Mouse (Mus musculus): Measurements from ENCODE around the gene Gm44596. TPM values are rescaled to one million over a fixed set of nuclear protein-coding genes. Genes with fewer than 3 reads are reported as not detected.

Gm44596 gene
- polyA plus RNA-seq, 1 experiment from 2014 or later: not detected

DNA sequence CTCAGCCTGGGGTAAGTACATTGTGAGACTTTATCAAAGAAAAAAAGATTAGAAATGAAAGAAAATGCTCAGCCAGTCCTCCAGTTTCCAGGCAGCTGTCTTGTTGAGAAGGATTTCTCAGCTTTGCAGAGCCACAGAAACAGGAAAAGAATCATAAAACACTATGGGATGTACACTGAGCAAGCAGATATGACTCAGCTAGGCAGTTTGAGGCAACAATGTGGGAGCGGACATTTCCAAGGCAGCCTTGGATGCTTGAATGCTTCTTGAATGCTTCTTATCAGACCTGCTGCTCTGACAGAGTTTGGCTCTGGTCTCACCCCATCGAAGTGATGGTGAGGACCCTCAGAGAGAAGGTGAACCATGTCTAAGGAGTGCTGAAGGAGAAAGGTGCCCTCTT lies 45.7 kb downstream of the Gm44596 start:
- no peak overlapping the region for H3K4me3 ChIP-seq (ENCODE audit: low read depth, low read length)
- H3K36me3 ChIP-seq (ENCODE audit: control insufficient read depth, insufficient read depth, low read length): peaks cover 2% of the 10 kb centered on the region; the same call in 1 of the 2 replicates
- 89% methylated on average over 2 of the region's 2 CpGs for WGBS
- peaks cover 5% of the 10 kb centered on the region; the same call in 1 of the 2 replicates for H3K4me1 ChIP-seq (ENCODE audit: control insufficient read depth, insufficient read depth, low read length)
- ATAC-seq (ENCODE audit: low FRiP score): no peak
- H3K4me2 ChIP-seq: no peak overlapping the region
- H3K9ac ChIP-seq (ENCODE audit: low read length): no peak overlapping the region
- no peaks in the 10 kb centered on the region for H3K27me3 ChIP-seq (ENCODE audit: control insufficient read depth, insufficient read depth, low read length)
- no peak overlapping the region for H3K27ac ChIP-seq (ENCODE audit: low read depth, low read length)
- no peaks in the 10 kb centered on the region for H3K9me3 ChIP-seq (ENCODE audit: control insufficient read depth, low read length)
- no peak for DNase-seq (ENCODE audit: low spot score, missing footprints)

DNA sequence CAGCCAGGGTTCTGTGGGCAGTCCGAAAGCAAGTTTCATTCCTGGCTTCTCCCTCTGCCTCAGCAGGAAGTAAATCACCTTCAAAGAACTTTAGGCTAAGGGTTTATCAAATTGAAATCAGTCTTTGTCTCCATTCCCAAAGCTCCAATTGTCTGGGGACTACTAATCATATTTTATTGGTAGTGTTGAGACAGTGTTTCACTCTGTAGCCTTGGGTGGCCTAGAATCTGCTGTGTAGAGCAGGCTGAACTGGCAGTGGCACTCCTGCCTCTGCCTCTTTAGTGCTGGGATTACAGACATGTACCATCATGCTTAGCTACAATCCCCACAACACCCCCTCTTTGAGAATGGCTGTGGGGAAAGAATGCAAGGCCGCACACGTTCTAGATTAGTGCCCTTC lies 46.2 kb downstream of the Gm44596 start:
- Histone ChIP-seq H3K9ac (ENCODE audit: low read length) (no peak overlapping the region), H3K4me2 (no peak overlapping the region), H3K4me1 (ENCODE audit: control insufficient read depth, insufficient read depth, low read length) (peaks cover 5% of the 10 kb centered on the region; the same call in 1 of the 2 replicates), H3K36me3 (ENCODE audit: control insufficient read depth, insufficient read depth, low read length) (peaks cover 2% of the 10 kb centered on the region; the same call in 1 of the 2 replicates), H3K27me3 (ENCODE audit: control insufficient read depth, insufficient read depth, low read length) (no peaks in the 10 kb centered on the region), H3K9me3 (ENCODE audit: control insufficient read depth, low read length) (no peaks in the 10 kb centered on the region), H3K27ac (ENCODE audit: low read depth, low read length) (no peak overlapping the region), H3K4me3 (ENCODE audit: low read depth, low read length) (no peak overlapping the region)
- peak; percentile 76 for DNase-seq (ENCODE audit: low spot score, missing footprints)
- ATAC-seq (ENCODE audit: low FRiP score): no peak
- whole genome bisulfite sequencing: 95% methylated on average over 3 of the region's 3 CpGs

DNA sequence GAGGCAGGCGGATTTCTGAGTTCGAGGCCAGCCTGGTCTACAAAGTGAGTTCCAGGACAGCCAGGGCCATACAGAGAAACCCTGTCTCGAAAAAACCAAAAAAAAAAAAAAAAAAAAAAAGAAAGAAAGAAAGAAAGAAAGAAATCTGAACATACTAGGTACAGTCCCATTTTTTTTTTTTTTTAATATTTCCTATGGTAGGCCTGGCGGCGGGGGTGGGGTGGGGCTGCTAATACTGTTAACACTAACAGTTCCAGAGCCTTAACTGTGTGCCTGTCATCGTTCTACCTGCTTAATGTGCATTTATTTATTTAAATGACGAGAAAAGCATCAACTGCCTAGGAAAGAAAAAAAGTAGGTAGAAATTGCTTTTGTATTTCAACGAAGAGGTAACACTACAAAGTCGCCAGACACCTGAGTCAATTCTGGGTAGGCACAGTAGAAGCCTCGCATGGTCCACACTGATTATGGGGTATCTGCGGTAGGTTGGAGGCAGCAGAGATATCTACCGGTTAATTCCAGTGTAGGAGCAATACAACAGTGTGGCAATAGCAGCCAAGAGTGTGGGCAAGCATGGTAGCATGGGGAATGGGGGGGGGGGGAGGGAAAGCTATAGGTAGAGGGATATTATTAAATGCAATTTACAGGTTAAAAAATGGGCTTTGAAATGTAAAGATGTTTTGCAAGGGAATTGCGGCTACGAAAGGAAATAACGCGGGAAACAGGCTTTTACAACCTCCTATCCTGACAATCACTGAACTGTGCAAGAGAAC lies 48.4 kb downstream of the Gm44596 start:
- Histone ChIP-seq H3K27ac (ENCODE audit: low read depth, low read length) (peak overlapping the region; percentile 94; the same call in 1 of the 2 replicates), H3K4me2 (peak overlapping the region; percentile 60), H3K27me3 (ENCODE audit: control insufficient read depth, insufficient read depth, low read length) (no peaks in the 10 kb centered on the region), H3K36me3 (ENCODE audit: control insufficient read depth, insufficient read depth, low read length) (peaks cover 5% of the 10 kb centered on the region; the same call in 1 of the 2 replicates), H3K9me3 (ENCODE audit: control insufficient read depth, low read length) (no peaks in the 10 kb centered on the region), H3K4me3 (ENCODE audit: low read depth, low read length) (peak overlapping the region; percentile 63), H3K4me1 (ENCODE audit: control insufficient read depth, insufficient read depth, low read length) (peaks cover 5% of the 10 kb centered on the region; the same call in 1 of the 2 replicates), H3K9ac (ENCODE audit: low read length) (peak overlapping the region; percentile 82)
- DNase-seq (ENCODE audit: low spot score, missing footprints) (peak; percentile 89), ATAC-seq (ENCODE audit: low FRiP score) (0 out of 2 replicates have a peak, but pooled peaks have one; percentile 28)
- 48% methylated on average over 15 of the region's 16 CpGs for WGBS

DNA sequence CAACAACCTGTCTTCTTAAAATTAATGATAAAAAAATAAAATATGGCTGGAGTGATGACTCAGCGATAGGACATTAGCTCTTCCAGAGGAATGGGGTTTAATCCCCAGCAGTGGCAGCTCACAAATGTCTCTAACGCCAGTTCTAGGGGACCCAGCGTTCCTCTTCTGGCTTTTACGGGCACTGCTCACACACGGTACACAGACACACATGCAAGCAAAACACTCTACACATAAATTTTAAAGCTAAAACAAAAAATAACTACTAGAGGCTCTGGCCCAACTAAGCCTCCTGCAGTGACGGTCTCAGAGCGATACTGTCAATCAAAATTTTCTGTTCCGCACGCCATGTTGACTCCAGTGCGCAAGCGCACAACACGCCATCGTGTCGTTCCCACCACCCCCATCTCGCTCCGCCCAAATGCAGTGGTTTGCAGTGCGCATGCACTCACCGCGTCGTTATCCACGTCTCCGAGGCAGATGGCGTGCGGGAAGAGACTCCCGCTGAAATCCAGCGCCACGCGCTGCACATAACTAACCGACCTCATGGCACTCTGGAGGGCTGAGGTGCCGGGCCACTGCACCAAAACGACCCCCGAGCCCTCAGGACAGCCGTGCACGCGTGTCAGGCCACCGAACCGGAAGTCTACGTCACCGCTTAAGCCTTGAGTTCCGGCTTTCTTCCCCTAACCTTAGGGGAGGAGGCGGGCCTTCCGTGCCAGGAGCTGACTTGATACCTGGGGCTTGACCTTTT lies 49.1 kb downstream of the Gm44596 start, which contains the start of gene Itfg2:
Gene Itfg2, minus strand, starts transcription at position 663 of the 751 bp plus-strand sequence.
- Histone ChIP-seq H3K27ac (ENCODE audit: low read depth, low read length) (peak within 1 kb of the TSS; percentile 94), H3K4me2 (peak within 1 kb of the TSS; percentile 60), H3K36me3 (ENCODE audit: control insufficient read depth, insufficient read depth, low read length) (peaks cover 9% of the 10 kb centered on the region; the same call in 1 of the 2 replicates), H3K4me1 (ENCODE audit: control insufficient read depth, insufficient read depth, low read length) (peaks cover 5% of the 10 kb centered on the region; the same call in 1 of the 2 replicates), H3K9ac (ENCODE audit: low read length) (peak within 1 kb of the TSS; percentile 82), H3K9me3 (ENCODE audit: control insufficient read depth, low read length) (no peaks in the 10 kb centered on the region), H3K27me3 (ENCODE audit: control insufficient read depth, insufficient read depth, low read length) (no peaks in the 10 kb centered on the region), H3K4me3 (ENCODE audit: low read depth, low read length) (peak within 1 kb of the TSS; percentile 63)
- under 1% methylated on average over 42 of the region's 42 CpGs for WGBS
- peak; percentile 99 for DNase-seq (ENCODE audit: low spot score, missing footprints)
- ATAC-seq (ENCODE audit: low FRiP score): peak; percentile 95

DNA sequence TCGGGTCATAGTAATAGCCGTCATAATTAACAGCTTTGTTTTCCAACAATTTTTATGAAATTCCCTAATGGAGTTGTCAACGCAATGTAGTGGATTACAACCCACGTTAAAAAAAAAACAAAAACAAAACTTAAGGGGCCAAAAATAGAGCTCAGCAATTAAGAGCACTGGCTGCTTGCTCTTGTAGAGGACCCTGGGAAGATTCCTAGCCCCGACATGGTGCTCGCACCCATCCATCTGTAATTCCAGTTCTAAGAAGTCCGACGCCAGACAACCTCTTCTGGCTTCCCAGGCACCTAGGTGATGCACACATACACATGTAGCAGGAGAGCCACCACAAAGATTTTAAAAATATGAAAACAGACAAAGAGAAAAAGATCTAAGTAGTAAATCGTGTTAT lies 49.7 kb downstream of the Gm44596 start:
- ATAC-seq (ENCODE audit: low FRiP score) (no peak), DNase-seq (ENCODE audit: low spot score, missing footprints) (no peak)
- peak overlapping the region; percentile 63 for H3K4me3 ChIP-seq (ENCODE audit: low read depth, low read length)

DNA sequence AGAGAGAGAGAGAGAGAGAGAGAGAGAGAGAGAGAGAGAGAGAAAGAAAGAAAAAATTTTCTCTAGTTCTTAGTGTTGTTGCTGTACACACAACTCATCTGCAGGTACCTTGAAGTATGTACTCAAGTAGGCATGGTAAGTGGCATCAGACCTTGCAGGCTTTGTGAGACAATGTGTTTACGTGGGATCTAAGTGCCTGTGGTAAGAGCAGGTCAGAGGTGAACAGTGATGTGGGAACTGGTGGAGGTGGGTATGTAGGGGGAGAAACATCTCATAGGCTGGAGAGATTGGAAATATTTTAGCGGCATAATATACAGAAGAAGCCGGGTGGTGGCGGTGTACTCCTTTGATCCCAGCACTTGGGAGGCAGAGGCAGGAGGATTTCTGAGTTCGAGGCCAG lies 52.3 kb downstream of the Gm44596 start:
- 96% methylated on average over 5 of the region's 5 CpGs for WGBS

More for the DNA sequence above, 49.7 kb downstream of the Gm44596 start:
- no peaks in the 10 kb centered on the region for H3K27me3 ChIP-seq (ENCODE audit: control insufficient read depth, insufficient read depth, low read length)
- no peak overlapping the region for H3K27ac ChIP-seq (ENCODE audit: low read depth, low read length)
- peak overlapping the region; percentile 82 for H3K9ac ChIP-seq (ENCODE audit: low read length)
- peaks cover 5% of the 10 kb centered on the region; the same call in 1 of the 2 replicates for H3K4me1 ChIP-seq (ENCODE audit: control insufficient read depth, insufficient read depth, low read length)
- WGBS: 22% methylated on average over 9 of the region's 9 CpGs
- no peaks in the 10 kb centered on the region for H3K9me3 ChIP-seq (ENCODE audit: control insufficient read depth, low read length)
- H3K36me3 ChIP-seq (ENCODE audit: control insufficient read depth, insufficient read depth, low read length): peaks cover 12% of the 10 kb centered on the region
- H3K4me2 ChIP-seq: peak overlapping the region; percentile 60

DNA sequence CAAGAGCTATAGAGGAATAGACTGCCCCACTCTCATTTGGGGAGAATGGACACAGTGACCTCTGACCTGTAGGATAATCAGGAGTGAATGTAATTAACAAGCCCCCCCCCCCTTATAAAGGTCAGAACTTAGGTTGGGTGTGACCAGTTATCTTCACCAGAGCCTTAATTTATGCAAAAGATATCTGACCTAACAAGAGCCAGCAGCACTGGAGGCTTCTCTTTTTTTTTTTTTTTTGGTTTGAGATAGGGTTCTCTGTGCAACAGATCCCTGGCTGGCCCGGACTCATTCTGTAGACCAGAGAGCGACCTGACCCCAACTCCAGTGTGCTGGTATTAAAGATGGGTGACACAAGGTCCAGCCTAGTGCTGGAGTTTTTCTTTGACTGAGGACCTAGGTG lies 54.0 kb downstream of the Gm44596 start:
- Histone ChIP-seq H3K4me1 (ENCODE audit: control insufficient read depth, insufficient read depth, low read length) (peaks cover 2% of the 10 kb centered on the region; the same call in 1 of the 2 replicates), H3K27me3 (ENCODE audit: control insufficient read depth, insufficient read depth, low read length) (no peaks in the 10 kb centered on the region), H3K9me3 (ENCODE audit: control insufficient read depth, low read length) (no peaks in the 10 kb centered on the region), H3K36me3 (ENCODE audit: control insufficient read depth, insufficient read depth, low read length) (peaks cover 44% of the 10 kb centered on the region), H3K4me2 (no peak overlapping the region), H3K27ac (ENCODE audit: low read depth, low read length) (no peak overlapping the region), H3K4me3 (ENCODE audit: low read depth, low read length) (no peak overlapping the region), H3K9ac (ENCODE audit: low read length) (no peak overlapping the region)
- DNase-seq (ENCODE audit: low spot score, missing footprints): no peak
- no peak for ATAC-seq (ENCODE audit: low FRiP score)
- WGBS: 97% methylated on average over 2 of the region's 2 CpGs

More for the DNA sequence above, 52.3 kb downstream of the Gm44596 start:
- peaks cover 30% of the 10 kb centered on the region for H3K36me3 ChIP-seq (ENCODE audit: control insufficient read depth, insufficient read depth, low read length)
- no peak overlapping the region for H3K9ac ChIP-seq (ENCODE audit: low read length)
- no peaks in the 10 kb centered on the region for H3K9me3 ChIP-seq (ENCODE audit: control insufficient read depth, low read length)
- H3K27me3 ChIP-seq (ENCODE audit: control insufficient read depth, insufficient read depth, low read length): no peaks in the 10 kb centered on the region
- peaks cover 5% of the 10 kb centered on the region; the same call in 1 of the 2 replicates for H3K4me1 ChIP-seq (ENCODE audit: control insufficient read depth, insufficient read depth, low read length)
- DNase-seq (ENCODE audit: low spot score, missing footprints) (peak; percentile 61), ATAC-seq (ENCODE audit: low FRiP score) (no peak)
- no peak overlapping the region for H3K4me2 ChIP-seq
- no peak overlapping the region for H3K4me3 ChIP-seq (ENCODE audit: low read depth, low read length)
- no peak overlapping the region for H3K27ac ChIP-seq (ENCODE audit: low read depth, low read length)

DNA sequence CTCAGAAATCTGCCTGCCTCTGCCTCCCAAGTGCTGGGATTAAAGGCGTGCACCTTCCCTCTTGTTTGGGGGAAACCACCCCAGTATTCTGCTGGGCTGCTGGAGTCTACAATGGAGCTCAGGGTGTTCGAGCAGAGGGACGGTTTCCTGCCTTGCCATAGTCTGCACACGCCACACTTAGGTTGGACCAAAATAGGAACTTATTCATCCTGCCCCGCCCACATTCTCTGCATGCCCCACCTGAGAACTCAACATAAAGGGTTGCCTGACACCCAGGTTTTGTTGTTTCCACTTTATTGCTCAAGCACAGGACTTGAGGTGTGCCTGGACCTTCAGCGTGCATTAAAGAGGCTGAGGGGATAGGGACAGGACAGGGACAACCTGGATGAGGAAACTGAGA lies 54.5 kb downstream of the Gm44596 start:
- Histone ChIP-seq H3K9me3 (ENCODE audit: control insufficient read depth, low read length) (no peaks in the 10 kb centered on the region), H3K36me3 (ENCODE audit: control insufficient read depth, insufficient read depth, low read length) (peaks cover 49% of the 10 kb centered on the region), H3K9ac (ENCODE audit: low read length) (no peak overlapping the region), H3K4me2 (no peak overlapping the region), H3K4me1 (ENCODE audit: control insufficient read depth, insufficient read depth, low read length) (peaks cover 2% of the 10 kb centered on the region; the same call in 1 of the 2 replicates), H3K27me3 (ENCODE audit: control insufficient read depth, insufficient read depth, low read length) (no peaks in the 10 kb centered on the region), H3K27ac (ENCODE audit: low read depth, low read length) (no peak overlapping the region), H3K4me3 (ENCODE audit: low read depth, low read length) (no peak overlapping the region)
- ATAC-seq (ENCODE audit: low FRiP score) (no peak), DNase-seq (ENCODE audit: low spot score, missing footprints) (no peak)
- WGBS: 89% methylated on average over 6 of the region's 6 CpGs
